Mouse (Mus musculus) splenic B cell, adult 2 months (primary cell): ENCODE measurements around the gene Rtl1.

ENCODE experiments used
- DNase-seq: peaks from one replicate; pipeline ENCODE4 v3.0.0-alpha.2; 2011; ENCODE audit warnings: low read depth, low spot score
- H3K27me3 ChIP-seq: 2 replicates; pipeline ENCODE4 v1.6.1; 2012; ENCODE audit warnings: mild to moderate bottlenecking, low read length, moderate library complexity, mixed read lengths; ENCODE audit not compliant: control insufficient read depth, poor library complexity, insufficient read depth, severe bottlenecking
- H3K36me3 ChIP-seq: 2 replicates; pipeline ENCODE4 v1.6.1; 2012; ENCODE audit warnings: mild to moderate bottlenecking, low read length, moderate library complexity, mixed read lengths; ENCODE audit not compliant: control insufficient read depth, poor library complexity, insufficient read depth, severe bottlenecking

Gene Rtl1

GRCm38 (mm10) chr12:109604982-109605721 is 5.0 kb upstream of the Rtl1 start:
- no peaks in the 10 kb centered on the region for H3K27me3 ChIP-seq
- H3K36me3 ChIP-seq = no peaks in the 10 kb centered on the region

DNA sequence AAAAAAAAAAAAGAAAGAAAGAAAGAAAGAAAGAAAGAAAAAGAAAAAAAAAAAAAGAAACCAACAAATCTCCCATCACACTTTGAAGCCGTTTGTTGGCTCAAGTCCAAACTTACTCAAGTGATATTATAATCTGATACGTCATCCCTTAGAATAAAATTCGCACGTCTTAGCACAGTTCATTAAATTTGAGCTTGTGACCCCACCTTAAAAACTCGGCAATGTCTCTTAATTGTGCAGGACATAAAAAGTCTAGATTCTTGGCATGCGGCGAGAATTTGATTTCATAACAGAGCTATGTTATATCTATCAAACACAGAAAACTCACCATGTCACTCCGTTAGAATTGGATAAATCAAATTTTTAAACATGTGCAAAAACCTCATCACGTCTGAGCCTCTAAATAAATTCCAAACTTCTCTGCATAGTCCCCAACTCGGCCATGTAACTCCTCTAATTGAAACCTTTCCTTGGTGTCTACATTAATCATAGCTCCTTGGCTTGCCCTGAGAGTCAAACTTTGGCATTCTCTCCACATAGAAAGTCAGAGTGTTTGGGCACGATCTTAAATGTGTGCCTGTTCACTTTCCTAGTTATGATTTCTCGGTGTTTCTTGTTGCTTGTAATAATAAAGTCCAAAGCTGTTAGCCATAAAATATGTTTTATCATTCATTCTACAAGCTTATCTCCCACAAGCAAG is 1.4 kb downstream of the Rtl1 start:
- H3K27me3 ChIP-seq = no peaks in the 10 kb centered on the region
- DNase-seq = no peak
- no peaks in the 10 kb centered on the region for H3K36me3 ChIP-seq

More at GRCm38 (mm10) chr12:109604982-109605721, 5.0 kb upstream of the Rtl1 start:
- DNase-seq = no peak

DNA sequence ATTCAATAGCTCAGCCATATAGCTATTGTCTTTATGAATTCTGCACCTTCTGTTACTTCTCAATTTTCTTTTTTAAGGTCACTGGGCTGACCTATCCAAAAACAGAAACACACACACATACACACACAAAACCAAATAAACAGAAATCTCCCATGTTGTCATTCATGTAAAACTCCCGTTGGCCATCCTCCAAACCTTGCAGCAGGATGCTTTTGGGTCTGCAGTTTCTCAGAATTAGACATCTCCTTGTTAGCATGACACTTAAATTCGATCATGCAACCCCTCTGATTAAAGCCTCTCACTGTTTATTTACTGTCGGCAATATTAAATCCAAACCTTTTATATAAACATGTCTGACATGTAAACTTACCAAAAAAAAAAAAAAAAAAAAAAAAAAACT is 3.4 kb downstream of the Rtl1 start:
- no peaks in the 10 kb centered on the region for H3K27me3 ChIP-seq
- no peaks in the 10 kb centered on the region for H3K36me3 ChIP-seq

GRCm38 (mm10) chr12:109596232-109596631 is 3.9 kb downstream of the Rtl1 start:
- no peaks in the 10 kb centered on the region for H3K27me3 ChIP-seq
- no peaks in the 10 kb centered on the region for H3K36me3 ChIP-seq
- no peak for DNase-seq

More for the DNA sequence above, 3.4 kb downstream of the Rtl1 start:
- no peak for DNase-seq

DNA sequence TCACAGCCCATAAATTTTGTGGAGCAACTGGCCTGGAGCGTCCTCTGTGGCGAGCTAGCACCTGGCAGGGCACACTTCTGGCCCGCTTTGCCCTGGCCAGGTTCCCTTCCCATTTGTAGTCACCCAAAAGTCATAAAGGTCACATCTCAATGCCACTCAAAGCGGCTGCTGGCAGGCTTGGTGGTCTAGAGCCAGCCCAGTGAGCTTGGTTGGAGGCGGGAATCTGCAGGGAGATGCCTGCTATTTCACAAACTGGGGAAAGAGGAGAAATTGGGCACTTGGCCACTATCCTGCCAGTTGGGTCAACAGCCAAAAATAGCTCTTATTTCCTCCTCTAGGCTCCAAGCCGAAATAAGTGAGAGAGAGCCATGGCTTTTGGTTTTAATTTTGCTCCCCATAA is 4.4 kb downstream of the Rtl1 start:
- no peak for DNase-seq
- no peaks in the 10 kb centered on the region for H3K27me3 ChIP-seq
- no peaks in the 10 kb centered on the region for H3K36me3 ChIP-seq

GRCm38 (mm10) chr12:109594961-109595360 is 5.2 kb downstream of the Rtl1 start:
- no peaks in the 10 kb centered on the region for H3K27me3 ChIP-seq
- no peaks in the 10 kb centered on the region for H3K36me3 ChIP-seq
- no peak for DNase-seq

GRCm38 (mm10) chr12:109582185-109582584 is 17.9 kb downstream of the Rtl1 start:
- no peaks in the 10 kb centered on the region for H3K27me3 ChIP-seq
- DNase-seq = no peak

GRCm38 (mm10) chr12:109572259-109572658 is 27.9 kb downstream of the Rtl1 start:
- DNase-seq = no peak
- H3K27me3 ChIP-seq = no peaks in the 10 kb centered on the region

More at GRCm38 (mm10) chr12:109582185-109582584, 17.9 kb downstream of the Rtl1 start:
- H3K36me3 ChIP-seq = no peaks in the 10 kb centered on the region

GRCm38 (mm10) chr12:109560111-109560695 is 39.9 kb downstream of the Rtl1 start:
- H3K36me3 ChIP-seq = no peaks in the 10 kb centered on the region

More at GRCm38 (mm10) chr12:109572259-109572658, 27.9 kb downstream of the Rtl1 start:
- H3K36me3 ChIP-seq = no peaks in the 10 kb centered on the region

GRCm38 (mm10) chr12:109558891-109559487 is 41.1 kb downstream of the Rtl1 start:
- Histone ChIP-seq H3K36me3 (no peaks in the 10 kb centered on the region), H3K27me3 (no peaks in the 10 kb centered on the region)
- no peak for DNase-seq

More at GRCm38 (mm10) chr12:109560111-109560695, 39.9 kb downstream of the Rtl1 start:
- DNase-seq = no peak
- no peaks in the 10 kb centered on the region for H3K27me3 ChIP-seq

GRCm38 (mm10) chr12:109558226-109558824 is 41.8 kb downstream of the Rtl1 start:
- Histone ChIP-seq H3K36me3 (no peaks in the 10 kb centered on the region), H3K27me3 (no peaks in the 10 kb centered on the region)
- no peak for DNase-seq

DNA sequence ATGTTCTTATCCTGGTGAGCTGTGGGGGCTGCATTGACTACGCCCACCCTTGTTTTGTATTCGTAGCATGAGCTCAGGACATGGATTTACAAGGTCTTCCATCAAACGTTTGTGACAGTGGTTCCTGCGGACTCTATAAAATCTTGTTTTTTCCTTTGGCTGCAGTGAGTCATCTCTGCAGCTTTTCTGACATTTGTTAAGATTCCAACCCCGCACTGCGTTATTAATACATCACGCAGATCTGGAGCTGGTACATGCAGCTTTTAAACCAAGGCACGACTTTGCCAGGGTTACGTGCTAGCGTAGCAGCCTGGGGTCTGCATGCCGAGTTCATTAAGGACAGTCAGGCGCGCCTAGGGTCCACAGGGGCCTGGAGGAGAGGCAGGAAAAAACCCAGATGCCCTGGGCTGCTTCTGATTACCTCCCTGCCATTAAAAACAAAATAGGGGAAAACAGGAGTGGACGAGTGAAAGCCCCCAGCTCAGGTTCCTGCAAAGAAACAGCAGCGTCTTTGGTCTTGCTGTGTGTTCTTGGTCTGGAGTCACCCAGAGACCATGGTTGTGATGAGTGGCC is 44.2 kb downstream of the Rtl1 start:
- Histone ChIP-seq H3K36me3 (no peaks in the 10 kb centered on the region), H3K27me3 (no peaks in the 10 kb centered on the region)
- DNase-seq = no peak

DNA sequence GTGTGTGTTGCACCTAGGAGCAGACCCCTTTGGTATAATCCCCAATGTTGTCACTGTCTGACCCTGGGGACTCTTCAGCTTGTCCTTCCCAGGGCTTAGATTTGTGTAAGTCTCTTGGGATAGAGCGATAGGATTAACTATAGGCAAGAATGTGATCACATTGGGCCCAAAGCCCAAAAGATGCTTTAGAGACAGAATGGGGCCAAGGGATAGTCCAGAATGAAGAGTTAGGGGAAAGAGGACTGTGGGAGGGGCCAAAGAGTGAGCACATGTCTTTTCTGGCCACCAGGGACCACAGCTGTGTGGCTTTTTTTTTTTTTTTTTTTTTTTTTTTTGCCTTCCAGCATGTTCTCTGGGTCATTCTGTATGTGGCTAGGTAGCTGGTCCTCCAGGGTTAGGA is 46.6 kb downstream of the Rtl1 start:
- no peak for DNase-seq
- Histone ChIP-seq H3K36me3 (no peaks in the 10 kb centered on the region), H3K27me3 (no peaks in the 10 kb centered on the region)

GRCm38 (mm10) chr12:109552754-109553525 is 47.2 kb downstream of the Rtl1 start:
- no peak for DNase-seq
- Histone ChIP-seq H3K27me3 (no peaks in the 10 kb centered on the region), H3K36me3 (no peaks in the 10 kb centered on the region)
